Mouse (Mus musculus) brain, embryonic 18.5 days (tissue): ENCODE measurements around the gene Bfar.
"Not testable (repeated sequence)": the region's sequence is repeated elsewhere in the genome, so short reads cannot be mapped to it uniquely, and the experiment has no call there.

Experiments used
- DNase-seq: peaks from one replicate; pipeline ENCODE4 v3.0.0-alpha.2; 2012; ENCODE audit warnings: low read depth, low spot score

Gene Bfar

DNA sequence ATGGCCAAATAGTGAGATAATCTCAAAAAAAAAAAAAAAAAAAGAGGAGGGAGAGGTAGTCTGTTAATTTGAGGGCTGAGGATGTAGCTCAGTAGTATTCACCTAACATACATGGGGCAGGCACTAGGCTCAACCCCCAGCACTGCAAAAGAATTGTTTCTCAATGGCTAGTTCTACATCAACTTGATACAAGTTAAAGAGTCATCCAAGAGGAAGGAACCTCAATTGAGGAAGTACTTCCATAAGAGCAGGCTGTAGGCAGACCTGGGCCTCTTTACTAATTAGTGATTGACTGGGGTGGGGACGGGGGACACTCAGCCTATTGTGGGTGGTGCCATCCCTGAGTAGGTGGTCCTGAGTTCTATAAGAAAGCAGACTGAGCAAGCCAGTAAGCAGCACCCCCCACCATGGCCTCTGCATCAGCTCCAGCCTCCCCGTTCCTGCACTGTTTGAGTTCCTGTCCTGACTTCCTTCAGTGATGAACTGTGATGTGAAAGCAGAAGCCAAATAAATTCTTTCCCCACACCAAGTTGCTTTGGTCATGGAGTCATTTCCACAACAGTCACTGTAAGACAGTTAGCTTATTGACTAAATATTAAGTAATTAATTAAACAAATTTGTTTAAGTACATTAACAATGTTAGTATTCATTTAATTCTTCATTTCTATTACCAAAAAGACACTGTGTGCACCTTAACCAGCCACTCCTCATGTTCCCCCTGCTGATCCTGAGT lies 45.3 kb downstream of the Bfar start:
- DNase-seq: no peak

- DNase-seq: no peak
These were observed 51.3 kb downstream of the Bfar start for GRCm38 (mm10) chr16:13722937-13723336.

- DNase-seq: no peak
These were observed 56.2 kb downstream of the Bfar start for GRCm38 (mm10) chr16:13727811-13728335.

DNA sequence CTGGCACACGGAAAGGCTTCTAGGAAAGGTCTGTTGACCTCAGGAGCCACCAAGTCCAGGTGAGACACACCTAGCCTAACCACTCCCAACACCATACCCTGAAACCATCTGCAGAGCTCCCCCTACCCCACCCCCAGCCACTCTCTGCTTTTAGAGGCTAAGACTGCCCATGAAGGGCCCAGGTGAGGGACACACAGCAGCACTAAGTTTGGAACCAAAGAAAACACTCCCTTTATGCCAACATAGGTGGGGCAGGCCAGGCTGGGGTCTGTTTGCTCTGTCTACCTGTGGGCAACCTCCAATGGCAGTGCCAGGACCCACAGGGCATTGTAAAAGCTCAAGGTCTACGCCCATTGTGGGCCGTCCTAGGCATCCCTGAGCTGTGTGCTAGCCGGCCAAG lies 57.8 kb downstream of the Bfar start:
- DNase-seq: no peak

GRCm38 (mm10) chr16:13730285-13731255 lies 58.9 kb downstream of the Bfar start, which contains the start of gene Pla2g10:
Pla2g10 (minus strand) TSS chr16:13730983.
- DNase-seq: no peak

- no peak for DNase-seq
These were observed 61.1 kb downstream of the Bfar start for GRCm38 (mm10) chr16:13732786-13733185.

DNA sequence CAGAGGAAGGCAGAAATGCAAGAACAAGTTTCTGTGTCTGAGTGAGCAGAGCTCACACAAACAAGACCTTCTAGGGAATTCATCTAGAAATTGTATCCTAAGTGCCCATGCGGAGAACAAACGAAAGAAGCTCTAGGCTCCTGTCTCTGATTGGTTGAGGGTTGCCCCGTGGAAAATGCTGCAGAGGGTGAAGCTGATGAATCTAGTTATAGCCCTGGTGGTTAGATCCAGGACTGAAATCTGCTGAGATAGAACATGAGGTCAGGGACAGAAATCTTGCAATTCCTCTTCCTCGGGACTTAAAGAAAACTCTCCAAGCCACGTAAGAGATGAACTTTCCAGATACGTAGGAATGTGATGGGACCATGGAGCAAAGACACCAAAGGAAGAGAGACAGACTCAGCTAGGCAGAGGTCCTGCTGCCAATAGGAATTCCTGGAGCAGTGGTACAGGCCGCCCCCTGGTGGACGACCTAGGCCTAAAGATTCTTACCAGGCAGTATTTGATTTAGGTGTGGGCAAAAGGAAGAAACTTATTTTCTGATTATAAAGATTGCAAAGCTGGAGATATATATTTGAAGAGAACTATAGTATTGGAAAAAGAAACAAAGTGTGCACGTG lies 62.0 kb downstream of the Bfar start:
- no peak for DNase-seq

GRCm38 (mm10) chr16:13735977-13736376 lies 64.3 kb downstream of the Bfar start:
- DNase-seq: no peak

DNA sequence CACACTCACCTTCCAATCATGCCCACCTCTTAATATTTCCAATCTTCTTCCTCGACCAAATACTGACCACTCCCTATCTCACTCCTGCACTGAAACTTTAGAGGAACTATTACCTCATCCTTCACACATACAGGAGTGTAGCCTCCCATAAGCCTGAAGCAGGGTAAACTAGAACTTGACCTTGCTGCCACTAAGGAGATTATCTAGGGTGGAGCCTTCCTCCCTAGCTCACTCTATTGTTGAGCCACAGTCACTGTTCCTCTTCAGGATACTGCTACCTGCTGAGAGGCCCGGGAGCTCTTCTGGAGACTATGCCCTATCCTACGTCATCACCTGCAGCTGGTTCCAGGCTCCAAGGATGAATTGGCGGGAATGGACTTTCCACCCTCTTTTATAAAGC lies 67.4 kb downstream of the Bfar start:
- not testable (repeated sequence) for DNase-seq

GRCm38 (mm10) chr16:13740844-13741243 lies 69.2 kb downstream of the Bfar start:
- DNase-seq: no peak

DNA sequence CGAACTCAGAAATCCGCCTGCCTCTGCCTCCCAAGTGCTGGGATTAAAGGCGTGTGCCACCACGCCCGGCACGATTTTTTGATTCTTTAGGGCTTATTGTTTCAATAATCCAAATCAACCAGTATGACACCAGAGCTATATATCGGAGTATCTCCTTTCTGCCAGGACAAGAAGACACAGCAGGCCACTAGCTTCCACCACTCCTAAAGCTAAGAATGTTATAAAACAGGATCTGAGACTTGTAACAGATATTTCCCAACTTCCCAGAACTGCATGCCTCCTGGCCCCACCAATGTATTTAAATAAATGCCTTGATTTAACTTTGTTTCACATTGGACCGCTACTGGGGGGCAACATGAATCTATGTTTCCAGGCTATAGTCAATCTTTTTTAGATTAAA lies 76.0 kb downstream of the Bfar start:
- DNase-seq: no peak

DNA sequence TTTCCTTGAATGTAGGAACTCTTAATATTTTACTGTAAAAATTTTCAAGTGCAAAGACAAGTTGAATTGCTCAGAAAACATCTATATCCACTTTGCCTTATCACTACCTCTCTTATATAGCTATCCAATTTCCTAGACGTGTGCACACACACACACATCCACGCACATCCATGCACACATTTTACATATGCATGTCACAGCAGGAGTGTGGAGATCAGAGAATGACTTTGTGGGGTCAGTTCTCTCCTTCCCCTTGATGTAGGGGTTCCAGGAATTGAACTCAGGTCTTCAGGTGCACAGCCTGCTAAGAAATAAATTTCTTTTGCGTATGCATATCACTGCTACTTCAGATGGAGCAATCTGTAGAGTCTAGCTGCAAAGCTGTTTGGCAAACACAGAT lies 76.5 kb downstream of the Bfar start:
- no peak for DNase-seq

DNA sequence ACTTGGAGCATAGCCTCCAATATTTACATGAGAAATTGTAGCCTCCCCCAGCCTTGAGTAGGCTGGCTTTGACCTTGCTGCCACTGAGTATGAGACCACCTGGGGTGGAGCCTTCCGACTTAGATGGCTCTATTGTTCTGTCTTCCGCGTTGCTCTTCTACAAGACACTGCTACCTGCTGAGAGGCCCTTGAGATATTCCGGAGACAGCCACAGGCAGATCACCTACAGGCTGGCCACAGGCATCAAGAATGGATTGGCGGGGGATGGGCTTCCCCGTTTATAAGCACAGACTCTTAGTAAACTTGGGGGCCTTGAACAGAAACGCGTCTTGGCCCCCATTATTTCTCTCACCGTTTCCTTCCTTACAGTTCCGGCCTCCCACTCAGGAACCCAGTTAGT lies 77.2 kb downstream of the Bfar start:
- not testable (repeated sequence) for DNase-seq

GRCm38 (mm10) chr16:13749306-13749705 lies 77.6 kb downstream of the Bfar start:
- DNase-seq: no peak

- DNase-seq: no peak
These were observed 78.3 kb downstream of the Bfar start for GRCm38 (mm10) chr16:13749981-13750380.

- DNase-seq: no peak
These were observed 79.0 kb downstream of the Bfar start for GRCm38 (mm10) chr16:13750626-13751025.
